Mouse (Mus musculus): Measurements from ENCODE around the gene Mboat1.

DNA sequence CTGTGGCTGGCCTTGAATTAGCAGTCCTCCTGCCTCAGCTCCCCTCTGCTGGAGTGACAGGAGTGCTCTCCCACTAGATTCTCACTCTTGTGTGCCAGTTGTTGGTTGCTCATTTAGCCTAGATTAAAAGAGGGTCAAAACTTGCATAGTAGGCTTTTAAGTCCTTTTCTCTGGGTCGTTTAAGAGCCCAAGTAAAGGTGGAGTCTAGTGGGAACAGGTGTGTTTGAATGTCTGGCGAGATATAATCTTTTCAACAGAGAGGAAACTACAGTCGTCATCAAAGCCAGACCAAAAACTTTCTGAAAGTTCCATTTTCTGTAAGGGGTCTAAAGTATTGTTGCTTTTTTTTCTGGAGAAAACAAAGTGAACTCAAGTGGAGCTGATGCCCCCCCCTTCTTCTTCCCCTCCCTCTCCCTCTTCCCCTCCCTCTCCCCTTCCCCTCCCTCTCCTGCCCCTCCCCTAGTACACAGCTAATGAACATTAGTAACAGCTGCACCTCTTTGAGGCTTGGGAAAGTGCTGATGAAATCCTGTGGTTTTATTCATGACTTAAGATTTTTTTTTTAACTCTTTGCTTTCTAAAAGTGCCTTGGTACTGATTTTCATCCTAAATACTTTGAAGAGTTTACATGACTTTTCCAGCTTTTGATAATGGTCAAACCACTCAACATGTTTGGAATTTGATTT is 55.9 kb downstream of the Mboat1 start:
- no peak for TF ChIP-seq ZNF384 (IDR thresholded peaks at IDR 0.05; ENCODE audit: low read depth, low read length)
- no peak for TF ChIP-seq ZC3H11A (IDR thresholded peaks at IDR 0.05; ENCODE audit: borderline replicate concordance, low read depth, low read length)
- TF ChIP-seq HCFC1 (IDR thresholded peaks at IDR 0.05; ENCODE audit: borderline replicate concordance, insufficient read depth, low read length): no peak

Data from ES-E14 (cell line).